Mouse (Mus musculus) kidney, postnatal 0 days (tissue): Measurements from ENCODE around the gene Abl1. TPM values are rescaled to one million over a fixed set of nuclear protein-coding genes. Genes with fewer than 3 reads are reported as not detected.

Experiments
- ATAC-seq: fragments of 200-750 bp; cut with Nextera tagmentation; replicated peaks from 2 replicates; pipeline ENCODE4 v1.8.0; 2017; ENCODE audit warnings: low read depth, moderate number of reproducible peaks, moderate TSS enrichment, moderate library complexity; ENCODE audit not compliant: low FRiP score
- DNase-seq: peaks from one replicate; pipeline ENCODE4 v3.0.0-alpha.2; 2016; ENCODE audit warnings: low spot score
- H3K27ac ChIP-seq: fragments of 300-500 bp; sonication (generic); 2 replicates; pipeline ENCODE4 v1.5.1; 2014; ENCODE audit warnings: mild to moderate bottlenecking
- H3K27me3 ChIP-seq: fragments of 300-500 bp; sonication (generic); 2 replicates; pipeline ENCODE4 v1.6.1; 2014; ENCODE audit warnings: low read length, mixed read lengths; ENCODE audit not compliant: insufficient read depth
- H3K36me3 ChIP-seq: fragments of 300-500 bp; sonication (generic); 2 replicates; pipeline ENCODE4 v1.6.1; 2014; ENCODE audit warnings: low read length, mixed read lengths; ENCODE audit not compliant: insufficient read depth
- H3K4me1 ChIP-seq: fragments of 300-500 bp; sonication (generic); replicated peaks from 2 replicates; pipeline ENCODE4 v1.6.1; 2014; ENCODE audit warnings: antibody characterized with exemption, low read length, mixed read lengths; ENCODE audit not compliant: insufficient read depth
- H3K4me2 ChIP-seq: fragments of 300-500 bp; sonication (generic); 2 replicates; pipeline ENCODE4 v1.6.1; 2014; ENCODE audit warnings: mild to moderate bottlenecking, low read length, moderate library complexity, mixed read lengths
- H3K4me3 ChIP-seq: fragments of 300-500 bp; sonication (generic); replicated peaks from 2 replicates; pipeline ENCODE4 v1.5.1; 2014; ENCODE audit warnings: low read depth, low read length
- H3K9ac ChIP-seq: fragments of 300-500 bp; sonication (generic); 2 replicates; pipeline ENCODE4 v1.6.1; 2014; ENCODE audit warnings: low read depth, low read length
- H3K9me3 ChIP-seq: fragments of 300-500 bp; sonication (generic); replicated peaks from 2 replicates; pipeline ENCODE4 v1.6.1; 2016; ENCODE audit warnings: low read length, inconsistent platforms, mixed read lengths
- CTCF ChIP-seq: IDR thresholded peaks from 2 replicates; pipeline ENCODE4 v1.5.1; 2016; ENCODE audit warnings: antibody characterized with exemption, low read depth, mild to moderate bottlenecking, moderate library complexity
- WGBS: fragments of 180-500 bp; shearing (Covaris S2); extraction: QIAGEN DNeasy Blood & Tissue Kit; methylation state at CpG from one replicate; pipeline ENCODE4 v1.1.7; 2014; 5-methylcytosine and 5-hydroxymethylcytosine counted together
- polyA plus RNA-seq: library from polyadenylated mRNA; unstranded; fragments of >200 nt; fragmentation: Nextera tagmentation; extraction: Ambion mirVana; gene quantifications from 2 replicates; pipeline ENCODE4 v1.2.1, GENCODE M21; 2015

Abl1 gene
- polyA plus RNA-seq, 1 experiment from 2014 or later, result 24.1 TPM

DNA sequence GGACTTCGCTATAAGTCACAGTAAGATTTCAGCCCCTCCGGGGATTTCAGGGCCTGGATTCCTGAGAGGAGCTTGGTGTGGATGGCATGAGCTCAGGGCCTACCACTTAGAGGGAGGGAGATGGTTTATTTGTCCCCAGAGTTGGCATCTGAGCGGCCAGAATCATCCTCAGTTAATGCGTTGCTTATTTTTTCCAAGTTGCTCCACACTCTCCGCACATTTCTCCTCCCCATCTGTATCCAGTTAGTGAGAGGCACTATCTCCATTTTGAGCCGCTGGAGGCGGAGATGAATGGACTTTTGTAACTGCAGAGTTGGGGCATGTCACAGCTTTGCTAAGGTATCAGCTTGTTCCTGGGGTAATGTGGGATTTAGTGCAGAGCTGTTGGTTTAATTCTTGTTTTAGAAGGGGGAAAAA lies 72.9 kb downstream of the Abl1 start:
- Histone ChIP-seq H3K27me3 (no peaks in the 10 kb centered on the region), H3K36me3 (no peaks in the 10 kb centered on the region), H3K4me1 (peaks cover 26% of the 10 kb centered on the region), H3K9ac (peak overlapping the region; percentile 95), H3K9me3 (no peaks in the 10 kb centered on the region), H3K4me2 (peak overlapping the region; percentile 79), H3K27ac (peak overlapping the region; percentile 93), H3K4me3 (peak overlapping the region; percentile 71)
- 1% methylated on average over 7 of the region's 7 CpGs for WGBS
- DNase-seq, result no peak
- no peak for TF ChIP-seq CTCF
- ATAC-seq, result no peak

DNA sequence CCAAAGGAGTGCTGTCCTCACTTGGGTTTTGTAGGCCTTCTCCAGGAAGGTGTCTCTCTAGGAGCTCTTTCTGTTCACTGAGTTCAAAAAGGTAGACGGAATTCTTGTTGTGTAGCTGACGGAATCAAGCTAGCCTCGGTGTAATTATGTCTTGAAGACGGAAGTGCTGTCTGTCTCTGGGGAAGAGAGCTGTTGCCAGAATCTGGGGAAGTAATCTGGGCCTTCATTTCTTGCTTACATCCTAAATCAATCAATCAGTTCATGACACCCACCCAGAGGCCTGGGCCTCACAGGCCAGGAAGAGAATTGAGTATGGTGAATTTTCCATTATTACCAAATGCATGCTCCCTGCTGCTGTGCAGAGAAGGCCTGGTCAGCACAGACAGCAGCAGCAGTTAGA lies 73.4 kb downstream of the Abl1 start:
- WGBS, result 2% methylated on average over 4 of the region's 4 CpGs

DNA sequence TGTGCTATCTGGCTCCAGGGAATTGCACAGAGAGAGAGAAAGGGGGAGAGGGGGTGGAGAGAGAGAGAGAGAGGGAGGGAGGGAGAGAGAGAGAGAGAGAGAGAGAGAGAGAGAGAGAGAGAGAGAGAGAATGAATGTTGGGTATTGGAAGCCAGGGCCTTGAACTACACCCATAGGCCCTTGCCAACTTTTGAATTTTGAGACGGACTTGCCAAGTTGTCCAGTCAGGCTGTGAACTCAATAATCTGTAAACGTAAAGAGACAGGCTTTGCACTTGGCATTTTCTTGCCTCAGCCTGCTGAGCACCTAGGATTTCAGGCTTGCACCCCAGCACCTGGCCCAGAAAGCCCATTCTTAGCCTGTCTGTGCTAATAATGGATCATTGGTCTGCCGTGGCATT lies 74.0 kb downstream of the Abl1 start:
- Histone ChIP-seq H3K27me3 (no peaks in the 10 kb centered on the region), H3K4me3 (peak overlapping the region; percentile 71), H3K27ac (peak overlapping the region; percentile 37; the same call in 1 of the 2 replicates), H3K4me2 (peak overlapping the region; percentile 79), H3K36me3 (no peaks in the 10 kb centered on the region), H3K9ac (0 out of 2 replicates have a peak overlapping the region, but pooled peaks have one; percentile 95), H3K9me3 (no peaks in the 10 kb centered on the region), H3K4me1 (peaks cover 31% of the 10 kb centered on the region)
- no peak for ATAC-seq
- DNase-seq, result no peak
- WGBS, result 27% methylated on average over 3 of the region's 3 CpGs
- TF ChIP-seq CTCF, result no peak

More for the DNA sequence above, 73.4 kb downstream of the Abl1 start:
- Histone ChIP-seq H3K4me2 (peak overlapping the region; percentile 79), H3K27me3 (no peaks in the 10 kb centered on the region), H3K27ac (peak overlapping the region; percentile 60), H3K9me3 (no peaks in the 10 kb centered on the region), H3K36me3 (no peaks in the 10 kb centered on the region), H3K4me1 (peaks cover 29% of the 10 kb centered on the region), H3K4me3 (peak overlapping the region; percentile 71), H3K9ac (peak overlapping the region; percentile 95)
- no peak for TF ChIP-seq CTCF
- DNase-seq, result no peak
- ATAC-seq, result no peak

DNA sequence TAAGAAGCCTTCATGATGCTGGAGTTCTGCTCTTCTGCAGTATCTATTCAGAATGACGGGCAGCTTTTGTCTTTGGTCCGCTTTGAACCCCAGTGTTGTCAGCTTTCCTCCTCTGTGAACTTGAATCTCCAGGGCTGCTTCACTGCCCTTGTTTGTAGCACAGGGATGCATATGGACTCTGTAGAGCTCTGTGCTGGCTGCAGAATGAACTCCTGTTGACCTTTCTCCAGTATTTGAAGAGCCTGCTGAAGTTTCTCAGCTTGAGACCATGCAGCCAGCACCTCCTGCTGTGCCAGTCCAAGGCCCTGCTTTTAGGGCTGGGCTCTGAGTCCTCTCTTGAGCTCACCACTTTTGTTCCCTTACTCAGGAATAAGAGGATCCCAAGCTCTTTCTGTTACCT lies 74.7 kb downstream of the Abl1 start:
- no peaks in the 10 kb centered on the region for H3K9me3 ChIP-seq
- H3K9ac ChIP-seq, result 0 out of 2 replicates have a peak overlapping the region, but pooled peaks have one; percentile 13
- ATAC-seq (no peak), DNase-seq (no peak)
- peaks cover 31% of the 10 kb centered on the region for H3K4me1 ChIP-seq
- H3K27ac ChIP-seq, result peak overlapping the region; percentile 27
- no peaks in the 10 kb centered on the region for H3K36me3 ChIP-seq
- TF ChIP-seq CTCF, result no peak
- no peak overlapping the region for H3K4me3 ChIP-seq
- WGBS, result 34% methylated on average over 2 of the region's 2 CpGs
- H3K27me3 ChIP-seq, result no peaks in the 10 kb centered on the region
- H3K4me2 ChIP-seq, result peak overlapping the region; percentile 79; the same call in 1 of the 2 replicates

DNA sequence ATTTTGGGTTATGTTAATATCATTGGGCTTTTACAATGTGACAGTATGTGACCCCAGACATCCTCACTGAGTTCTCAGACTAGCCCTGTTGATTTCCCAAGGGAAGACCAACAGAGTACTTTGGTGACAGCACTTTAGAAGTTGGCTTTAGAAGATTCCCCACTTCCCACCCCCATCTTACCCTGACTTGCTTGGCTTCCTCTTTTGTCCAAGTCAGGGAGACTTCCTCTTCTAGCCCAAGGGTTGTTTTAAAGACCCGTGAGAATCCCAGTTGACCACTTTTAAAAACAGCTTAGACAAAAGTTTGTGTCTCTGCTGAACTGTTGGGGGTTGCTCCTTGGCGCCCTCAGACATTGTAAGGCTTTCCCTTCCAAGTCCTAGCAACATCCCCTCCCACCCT lies 75.1 kb downstream of the Abl1 start:
- 0 out of 2 replicates have a peak overlapping the region, but pooled peaks have one; percentile 13 for H3K9ac ChIP-seq
- peaks cover 31% of the 10 kb centered on the region for H3K4me1 ChIP-seq
- H3K27me3 ChIP-seq, result no peaks in the 10 kb centered on the region
- whole genome bisulfite sequencing, result 19% methylated on average over 2 of the region's 2 CpGs
- H3K36me3 ChIP-seq, result no peaks in the 10 kb centered on the region
- H3K4me2 ChIP-seq, result peak overlapping the region; percentile 79
- no peaks in the 10 kb centered on the region for H3K9me3 ChIP-seq
- TF ChIP-seq CTCF, result no peak
- ATAC-seq, result no peak
- no peak for DNase-seq
- no peak overlapping the region for H3K4me3 ChIP-seq
- H3K27ac ChIP-seq, result peak overlapping the region; percentile 27; the same call in 1 of the 2 replicates

DNA sequence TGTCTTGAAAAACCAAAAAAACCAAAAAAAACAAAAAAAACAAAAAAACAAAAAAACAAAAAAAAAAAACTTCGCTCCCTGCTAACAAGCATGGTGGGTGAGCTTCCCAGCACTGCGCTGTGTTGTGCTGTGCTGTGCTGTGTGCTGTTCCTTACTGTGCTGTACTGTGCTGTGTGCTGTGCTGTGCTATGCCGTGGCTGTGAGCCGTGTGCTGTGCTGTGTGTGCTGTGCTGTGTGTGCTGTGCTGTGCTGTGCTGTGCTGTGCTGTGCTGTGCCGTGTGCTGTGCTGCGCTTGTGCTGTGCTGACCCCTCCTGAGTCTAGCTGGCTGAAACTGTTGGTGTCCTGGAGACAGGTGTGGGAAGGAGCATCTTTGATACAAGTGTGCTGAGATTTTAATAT lies 78.9 kb downstream of the Abl1 start:
- Histone ChIP-seq H3K4me1 (peaks cover 59% of the 10 kb centered on the region), H3K27ac (no peak overlapping the region), H3K9me3 (no peaks in the 10 kb centered on the region), H3K27me3 (no peaks in the 10 kb centered on the region), H3K4me2 (no peak overlapping the region), H3K9ac (no peak overlapping the region), H3K36me3 (no peaks in the 10 kb centered on the region), H3K4me3 (no peak overlapping the region)
- 93% methylated on average over 6 of the region's 6 CpGs for WGBS
- ATAC-seq (no peak), DNase-seq (no peak)
- no peak for TF ChIP-seq CTCF

DNA sequence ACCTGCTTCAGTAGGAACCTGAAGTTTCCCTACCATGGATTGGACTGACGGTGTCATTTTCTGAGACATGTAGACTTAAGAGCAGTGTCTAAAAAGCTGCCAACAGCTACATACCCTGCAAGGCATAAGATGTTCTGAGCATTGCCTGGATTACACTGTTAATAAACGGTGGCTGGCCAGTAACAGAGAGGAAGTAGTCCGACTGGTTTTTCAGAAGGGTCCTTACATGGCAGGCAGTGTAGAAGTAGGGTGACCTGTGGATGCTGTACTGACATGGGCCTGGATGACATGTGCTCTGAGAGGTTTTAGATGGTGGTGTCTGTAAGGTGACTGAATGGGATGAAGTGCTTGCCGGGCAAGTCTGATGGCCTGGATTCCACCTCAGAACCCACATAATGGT lies 79.6 kb downstream of the Abl1 start:
- Histone ChIP-seq H3K4me3 (no peak overlapping the region), H3K4me1 (peaks cover 55% of the 10 kb centered on the region), H3K4me2 (no peak overlapping the region), H3K9me3 (no peaks in the 10 kb centered on the region), H3K27ac (no peak overlapping the region; the same call in 1 of the 2 replicates), H3K36me3 (no peaks in the 10 kb centered on the region), H3K9ac (no peak overlapping the region), H3K27me3 (no peaks in the 10 kb centered on the region)
- WGBS, result 68% methylated on average over 4 of the region's 4 CpGs
- DNase-seq (no peak), ATAC-seq (no peak)
- no peak for TF ChIP-seq CTCF
